Mouse (Mus musculus): Measurements from ENCODE around the gene Rft1.

Gene Rft1

DNA sequence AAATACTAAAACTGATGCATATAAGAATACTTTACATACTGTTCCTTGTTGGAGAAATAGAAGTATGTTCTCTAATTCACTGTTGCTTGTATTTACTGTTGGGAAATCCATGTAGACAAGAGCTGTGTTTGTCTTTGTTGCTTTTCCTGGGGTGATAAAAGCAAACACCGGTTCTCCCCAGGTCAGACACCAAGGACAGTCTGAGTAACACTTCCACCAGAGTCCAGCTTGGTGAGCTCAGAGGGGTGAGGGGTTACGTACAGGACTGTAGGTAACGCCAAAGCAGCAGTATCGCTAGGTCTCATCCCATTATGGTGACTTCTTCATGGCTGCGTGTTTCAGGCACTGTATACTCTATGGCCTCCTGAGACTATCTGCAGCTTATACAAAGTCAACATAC lies 80.5 kb downstream of the Rft1 start:
- DNase-seq (ENCODE audit: low read depth): no peak

DNA sequence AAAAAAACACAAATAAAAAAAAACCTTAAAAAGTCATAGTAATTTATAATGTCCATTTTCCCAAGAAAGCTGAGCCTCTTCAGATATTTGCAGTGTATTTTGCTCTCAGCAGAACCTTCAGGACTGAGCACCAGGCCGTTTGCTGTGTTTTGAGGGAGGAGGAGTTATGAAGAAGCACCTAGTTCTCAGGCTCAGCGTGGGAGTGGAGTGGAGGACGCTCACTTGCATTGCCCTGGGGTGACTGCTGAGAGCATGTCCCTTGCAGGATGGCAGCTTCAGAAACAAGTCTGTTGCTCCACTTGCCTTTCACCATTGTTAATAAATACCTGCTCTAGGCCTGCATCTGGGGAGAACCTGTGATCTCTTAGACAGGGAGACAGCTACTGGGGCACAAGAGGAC lies 81.7 kb downstream of the Rft1 start:
- no peak for DNase-seq (ENCODE audit: low read depth)

DNA sequence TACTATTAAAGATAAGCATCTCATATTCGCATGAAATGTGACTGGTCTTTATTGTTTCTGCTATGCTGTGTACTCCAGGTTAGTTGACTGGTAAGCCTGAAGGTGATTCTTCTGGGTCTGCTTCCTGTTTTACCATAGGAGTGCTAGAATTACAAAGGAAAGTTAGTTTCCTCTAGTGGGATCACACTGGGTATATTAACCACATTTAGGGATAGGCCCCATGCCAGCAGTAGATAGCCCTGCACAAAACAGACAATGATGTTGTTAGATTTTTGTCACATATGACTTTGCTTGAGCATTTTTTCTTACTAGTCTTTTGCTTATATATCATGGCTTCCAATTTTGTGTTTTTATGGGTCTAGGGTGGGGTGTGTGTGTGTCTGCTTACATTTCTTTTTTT lies 82.3 kb downstream of the Rft1 start:
- DNase-seq (ENCODE audit: low read depth): no peak

Measured in NIH3T3 (cell line).